In genomic region chr7:110913754-110914153, GRCm38 (mm10) we compare ENCODE assay signal across 17 mouse cellular contexts.
"Had no signal": no experiment of that assay in that cellular context is flagged by ENCODE, and none has a peak within 500 bp of the region (broad histone marks: within the 10 kb centered on the region; RNA-seq: fewer than 3 reads in every experiment).

No protein-coding gene starts in this region.

- H3K9me3 ChIP-seq: lung, embryonic 15.5 days; midbrain, embryonic 12.5 days; midbrain, embryonic 15.5 days; neural tube, embryonic 12.5 days; neural tube, embryonic 15.5 days had no signal

- H3K4me3 ChIP-seq: layer of hippocampus, adult 2 months; lung, embryonic 15.5 days; midbrain, embryonic 12.5 days; midbrain, embryonic 15.5 days; neural tube, embryonic 12.5 days; neural tube, embryonic 15.5 days had no signal

- H3K27ac ChIP-seq: kidney, postnatal 0 days; layer of hippocampus, adult 2 months; lung, embryonic 15.5 days; midbrain, embryonic 12.5 days; midbrain, embryonic 15.5 days; neural tube, embryonic 12.5 days; neural tube, embryonic 15.5 days had no signal

- H3K9ac ChIP-seq: lung, embryonic 15.5 days; midbrain, embryonic 12.5 days; midbrain, embryonic 15.5 days; neural tube, embryonic 12.5 days; neural tube, embryonic 15.5 days had no signal

- DNase-seq: kidney, adult 2 months; kidney, postnatal 25 days; layer of hippocampus, adult 9-11 months; lung, adult 18-20 months; lung, postnatal 14 days; lung, postnatal 4 days; right cerebral cortex, adult 18-20 months; right cerebral cortex, postnatal 14 days; right cerebral cortex, postnatal 4 days; thymus, postnatal 25 days had no signal

- H3K4me2 ChIP-seq: lung, embryonic 15.5 days; midbrain, embryonic 12.5 days; midbrain, embryonic 15.5 days; neural tube, embryonic 12.5 days; neural tube, embryonic 15.5 days had no signal

- H3K4me1 ChIP-seq: lung, embryonic 15.5 days; midbrain, embryonic 12.5 days; midbrain, embryonic 15.5 days; neural tube, embryonic 12.5 days; neural tube, embryonic 15.5 days had no signal

- ATAC-seq: midbrain, embryonic 15.5 days had no signal

- H3K27me3 ChIP-seq: lung, embryonic 15.5 days; midbrain, embryonic 12.5 days; midbrain, embryonic 15.5 days; neural tube, embryonic 12.5 days; neural tube, embryonic 15.5 days had no signal

- H3K36me3 ChIP-seq: lung, embryonic 15.5 days; midbrain, embryonic 12.5 days; midbrain, embryonic 15.5 days; neural tube, embryonic 12.5 days; neural tube, embryonic 15.5 days had no signal
